Mouse (Mus musculus) lung, embryonic 14.5 days (tissue): ENCODE results near the gene Jmy. TPM values are rescaled to one million over a fixed set of nuclear protein-coding genes. Genes with fewer than 3 reads are reported as not detected.

Experiments used
- ATAC-seq: fragments of 200-750 bp; cut with Nextera tagmentation; 2 replicates; pipeline ENCODE4 v1.8.0; 2017; ENCODE audit warnings: mild to moderate bottlenecking, moderate TSS enrichment, moderate library complexity; ENCODE audit not compliant: insufficient read depth
- DNase-seq: peaks from one replicate; pipeline ENCODE4 v3.0.0-alpha.2; 2015
- H3K27ac ChIP-seq: fragments of 300-500 bp; sonication (generic); 2 replicates; pipeline ENCODE4 v1.5.1; 2014; ENCODE audit warnings: low read depth, mild to moderate bottlenecking, moderate library complexity
- H3K27me3 ChIP-seq: fragments of 300-500 bp; sonication (generic); 2 replicates; pipeline ENCODE4 v1.6.1; 2014; ENCODE audit warnings: low read length, control low read depth; ENCODE audit not compliant: insufficient read depth
- H3K36me3 ChIP-seq: fragments of 300-500 bp; sonication (generic); 2 replicates; pipeline ENCODE4 v1.6.1; 2014; ENCODE audit warnings: control low read depth; ENCODE audit not compliant: insufficient read depth
- H3K4me1 ChIP-seq: fragments of 300-500 bp; sonication (generic); 2 replicates; pipeline ENCODE4 v1.6.1; 2014; ENCODE audit warnings: antibody characterized with exemption, control low read depth; ENCODE audit not compliant: insufficient read depth
- H3K4me2 ChIP-seq: fragments of 300-500 bp; sonication (generic); 2 replicates; pipeline ENCODE4 v1.6.1; 2014; ENCODE audit warnings: mild to moderate bottlenecking
- H3K4me3 ChIP-seq: fragments of 300-500 bp; sonication (generic); 2 replicates; pipeline ENCODE4 v1.5.1; 2014; ENCODE audit warnings: low read depth, low read length
- H3K9ac ChIP-seq: fragments of 300-500 bp; sonication (generic); 2 replicates; pipeline ENCODE4 v1.6.1; 2014
- H3K9me3 ChIP-seq: fragments of 300-500 bp; sonication (generic); 2 replicates; pipeline ENCODE4 v1.6.1; 2016; ENCODE audit warnings: low read depth, low read length, control low read depth
- CTCF ChIP-seq: IDR thresholded peaks from 2 replicates; pipeline ENCODE4 v1.5.1; 2016; ENCODE audit warnings: antibody characterized with exemption, low read depth
- WGBS: fragments of 180-500 bp; shearing (Covaris S2); extraction: QIAGEN DNeasy Blood & Tissue Kit; methylation state at CpG from one replicate; pipeline ENCODE4 v1.1.7; 2014; 5-methylcytosine and 5-hydroxymethylcytosine counted together
- polyA plus RNA-seq: library from polyadenylated mRNA; unstranded; fragments of >200 nt; fragmentation: Nextera tagmentation; extraction: Ambion mirVana; gene quantifications from 2 replicates; pipeline ENCODE4 v1.2.1, GENCODE M21; 2014

Gene Jmy
- polyA plus RNA-seq, 1 experiment from 2014 or later: 7.9 TPM

- H3K4me2 ChIP-seq: peak overlapping the region; percentile 94
- 0 out of 2 replicates have a peak, but pooled peaks cover 4% of the 10 kb centered on the region for H3K36me3 ChIP-seq
- no peaks in the 10 kb centered on the region; the same call in 1 of the 2 replicates for H3K4me1 ChIP-seq
- H3K9ac ChIP-seq: peak overlapping the region; percentile 16; the same call in 1 of the 2 replicates
- H3K9me3 ChIP-seq: no peaks in the 10 kb centered on the region
- H3K27ac ChIP-seq: no peak overlapping the region
- H3K4me3 ChIP-seq: peak overlapping the region; percentile 96
- ATAC-seq: no peak
- DNase-seq: no peak
- TF ChIP-seq CTCF: no peak
- WGBS: 10% methylated on average over 1 of the region's 1 CpGs
- no peaks in the 10 kb centered on the region for H3K27me3 ChIP-seq
These were observed 2.6 kb downstream of the Jmy start for GRCm38 (mm10) chr13:93496977-93497376.

DNA sequence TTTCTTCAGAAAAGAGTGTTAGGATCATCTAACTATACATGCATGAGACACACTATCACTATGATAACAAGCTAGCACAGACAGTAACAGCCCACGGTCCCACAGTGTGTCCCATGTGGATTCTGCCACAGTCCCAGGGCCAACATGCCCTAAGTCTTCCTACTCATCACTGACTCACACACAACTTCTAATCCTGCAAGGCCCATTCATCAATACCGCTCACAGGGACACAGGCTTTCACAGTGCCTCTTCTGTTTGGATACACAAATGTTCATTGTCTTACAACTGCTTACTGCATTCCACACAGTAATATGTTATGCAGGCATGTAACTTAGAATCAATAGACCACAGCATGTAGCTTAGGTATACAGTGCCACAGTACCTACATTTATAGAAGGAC is 11.1 kb downstream of the Jmy start:
- no peak for DNase-seq
- Histone ChIP-seq H3K4me2 (no peak overlapping the region), H3K9me3 (no peaks in the 10 kb centered on the region), H3K27ac (no peak overlapping the region), H3K4me1 (no peaks in the 10 kb centered on the region), H3K4me3 (no peak overlapping the region), H3K27me3 (no peaks in the 10 kb centered on the region), H3K36me3 (0 out of 2 replicates have a peak, but pooled peaks cover 8% of the 10 kb centered on the region), H3K9ac (no peak overlapping the region)
- no peak for ATAC-seq
- TF ChIP-seq CTCF: no peak
- WGBS: 75% methylated on average over 2 of the region's 2 CpGs

DNA sequence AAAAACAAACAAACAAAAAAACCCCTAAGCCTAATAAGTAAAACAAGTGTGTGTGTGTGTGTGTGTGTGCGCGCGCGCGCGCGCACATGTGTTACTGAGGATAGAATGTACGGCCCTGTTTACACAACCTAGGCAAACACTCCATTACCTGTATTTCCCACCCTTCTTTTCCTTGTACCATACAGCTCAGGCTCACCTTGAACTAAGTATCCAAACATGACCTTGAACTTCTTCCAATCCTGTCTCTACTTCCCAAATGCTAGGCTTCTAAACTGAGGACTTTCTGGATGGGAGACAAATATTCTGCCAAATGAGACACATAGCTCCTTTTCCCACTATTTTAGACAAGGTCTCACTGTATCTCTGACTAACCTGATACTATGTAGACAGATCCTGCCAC is 11.9 kb downstream of the Jmy start:
- ATAC-seq: no peak
- no peaks in the 10 kb centered on the region for H3K4me1 ChIP-seq
- 84% methylated on average over 8 of the region's 8 CpGs for WGBS
- no peaks in the 10 kb centered on the region for H3K27me3 ChIP-seq
- H3K9ac ChIP-seq: no peak overlapping the region
- H3K9me3 ChIP-seq: no peaks in the 10 kb centered on the region
- DNase-seq: no peak
- H3K27ac ChIP-seq: no peak overlapping the region
- 0 out of 2 replicates have a peak, but pooled peaks cover 5% of the 10 kb centered on the region for H3K36me3 ChIP-seq
- TF ChIP-seq CTCF: no peak
- no peak overlapping the region for H3K4me3 ChIP-seq
- H3K4me2 ChIP-seq: no peak overlapping the region

DNA sequence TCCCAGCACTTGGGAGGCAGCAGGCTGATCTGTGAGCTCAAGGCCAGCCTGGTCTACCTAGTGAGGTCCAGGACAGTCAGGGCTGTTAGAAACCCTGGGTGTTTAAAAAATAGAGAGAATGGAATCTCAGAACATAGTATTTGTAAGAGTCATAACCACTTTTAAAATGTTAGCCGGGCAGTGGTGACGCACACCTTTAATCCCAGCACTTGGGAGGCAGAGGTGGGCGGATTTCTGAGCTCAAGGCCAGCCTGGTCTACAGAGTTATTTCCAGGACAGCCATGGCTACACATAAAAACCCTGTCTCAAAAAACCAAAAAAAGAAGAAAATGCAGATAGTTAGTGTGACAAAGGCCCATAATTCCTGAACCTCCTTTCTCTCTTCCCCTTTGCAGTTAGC is 15.3 kb downstream of the Jmy start:
- no peak overlapping the region for H3K4me2 ChIP-seq
- DNase-seq (no peak), ATAC-seq (no peak)
- H3K27ac ChIP-seq: no peak overlapping the region
- TF ChIP-seq CTCF: no peak
- H3K9me3 ChIP-seq: no peaks in the 10 kb centered on the region
- WGBS: 91% methylated on average over 3 of the region's 3 CpGs
- H3K36me3 ChIP-seq: no peaks in the 10 kb centered on the region
- H3K4me3 ChIP-seq: no peak overlapping the region
- H3K9ac ChIP-seq: no peak overlapping the region
- H3K27me3 ChIP-seq: no peaks in the 10 kb centered on the region
- no peaks in the 10 kb centered on the region for H3K4me1 ChIP-seq

DNA sequence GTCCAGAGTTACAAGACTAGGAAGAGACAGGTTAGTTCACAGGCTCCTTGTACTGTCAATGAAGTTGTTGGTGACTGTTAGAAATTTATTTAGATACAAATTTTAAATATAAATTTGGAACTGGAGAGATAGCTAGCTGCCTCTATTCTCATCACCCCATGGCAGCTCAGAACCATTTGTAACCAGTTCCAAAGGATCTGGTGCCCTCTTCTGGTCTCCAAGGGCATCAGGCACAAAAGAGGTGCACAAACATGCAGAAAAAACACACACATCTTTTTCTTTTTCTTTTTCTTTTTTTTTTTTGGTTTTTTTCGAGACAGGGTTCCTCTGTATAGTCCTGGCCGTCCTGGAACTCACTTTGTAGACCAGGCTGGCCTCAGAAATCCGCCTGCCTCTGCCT is 18.5 kb downstream of the Jmy start:
- no peak for DNase-seq
- H3K4me2 ChIP-seq: no peak overlapping the region
- no peak overlapping the region for H3K9ac ChIP-seq
- H3K27ac ChIP-seq: no peak overlapping the region
- no peaks in the 10 kb centered on the region for H3K9me3 ChIP-seq
- no peak for ATAC-seq
- TF ChIP-seq CTCF: no peak
- H3K4me3 ChIP-seq: no peak overlapping the region
- H3K27me3 ChIP-seq: no peaks in the 10 kb centered on the region
- no peaks in the 10 kb centered on the region for H3K36me3 ChIP-seq
- no peaks in the 10 kb centered on the region for H3K4me1 ChIP-seq
- 90% methylated on average over 3 of the region's 3 CpGs for whole genome bisulfite sequencing

DNA sequence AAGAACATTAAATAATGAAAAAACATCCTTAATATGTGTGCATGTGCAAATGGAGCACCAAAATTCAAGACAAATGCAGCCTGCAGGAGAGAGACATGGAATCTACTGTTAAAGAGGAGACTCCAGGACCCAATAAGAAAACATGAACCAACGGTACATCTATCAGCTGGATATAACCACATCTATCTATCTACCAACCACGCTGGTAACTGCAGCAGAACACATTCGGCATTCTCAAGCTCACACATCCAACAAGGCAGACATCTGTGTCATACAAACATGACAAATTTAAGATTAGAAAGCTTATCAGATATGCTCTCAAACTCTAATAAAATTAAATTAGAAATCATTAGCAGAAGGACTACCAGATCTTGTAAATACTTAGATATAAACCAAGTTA is 21.3 kb downstream of the Jmy start:
- Histone ChIP-seq H3K4me2 (no peak overlapping the region), H3K9ac (no peak overlapping the region), H3K27me3 (no peaks in the 10 kb centered on the region), H3K4me3 (no peak overlapping the region), H3K9me3 (no peaks in the 10 kb centered on the region), H3K4me1 (no peaks in the 10 kb centered on the region), H3K27ac (no peak overlapping the region), H3K36me3 (no peaks in the 10 kb centered on the region)
- no peak for TF ChIP-seq CTCF
- no peak for DNase-seq
- ATAC-seq: no peak
- 88% methylated on average over 3 of the region's 3 CpGs for WGBS

DNA sequence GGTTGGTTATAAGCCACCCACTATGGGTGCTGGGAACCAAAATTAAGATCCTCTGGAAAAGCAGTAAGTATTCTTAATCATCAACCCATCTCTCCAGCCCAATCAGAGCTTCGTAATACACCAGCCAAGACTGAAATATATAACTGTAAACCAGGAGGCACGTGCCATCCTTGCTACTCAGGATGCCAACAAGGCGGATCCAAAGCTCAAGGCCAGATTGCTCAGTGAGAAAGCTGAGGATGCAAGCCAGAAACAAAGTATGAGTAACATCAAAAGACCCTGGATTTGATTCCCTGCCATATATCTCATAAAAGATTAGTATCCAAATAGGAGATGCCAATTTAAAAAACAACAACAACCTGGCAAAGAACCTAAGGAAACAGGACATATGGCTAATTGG is 31.3 kb downstream of the Jmy start:
- peaks cover 25% of the 10 kb centered on the region for H3K36me3 ChIP-seq
- H3K9ac ChIP-seq: no peak overlapping the region
- no peak for TF ChIP-seq CTCF
- no peaks in the 10 kb centered on the region for H3K9me3 ChIP-seq
- WGBS: 91% methylated on average over 3 of the region's 3 CpGs
- H3K27ac ChIP-seq: no peak overlapping the region
- H3K4me2 ChIP-seq: no peak overlapping the region
- no peaks in the 10 kb centered on the region for H3K4me1 ChIP-seq
- ATAC-seq (no peak), DNase-seq (no peak)
- no peak overlapping the region for H3K4me3 ChIP-seq
- no peaks in the 10 kb centered on the region for H3K27me3 ChIP-seq

DNA sequence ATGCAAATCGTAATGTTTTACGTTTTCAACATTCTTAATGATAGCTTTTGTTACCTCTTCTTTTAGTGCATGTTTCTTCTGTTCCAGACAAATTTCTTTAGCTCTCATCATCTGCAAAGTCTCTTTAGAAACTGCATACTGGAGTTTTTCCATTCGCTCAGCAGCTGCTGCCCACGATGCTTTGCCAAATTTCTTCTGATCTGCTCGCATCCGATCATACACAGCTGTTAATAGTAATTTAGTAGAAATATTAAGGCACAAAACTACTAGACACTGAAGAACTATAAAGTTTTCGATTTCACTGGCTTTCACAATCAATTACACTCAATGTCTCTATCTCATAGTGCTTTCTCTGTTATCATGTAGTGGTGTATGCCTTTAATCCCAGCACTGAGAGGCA is 40.0 kb downstream of the Jmy start:
- Histone ChIP-seq H3K4me1 (no peaks in the 10 kb centered on the region), H3K4me3 (no peak overlapping the region), H3K36me3 (peaks cover 39% of the 10 kb centered on the region; the same call in 1 of the 2 replicates), H3K27ac (no peak overlapping the region), H3K4me2 (no peak overlapping the region), H3K9me3 (no peaks in the 10 kb centered on the region), H3K9ac (no peak overlapping the region), H3K27me3 (no peaks in the 10 kb centered on the region)
- DNase-seq (peak; percentile 16), ATAC-seq (no peak)
- TF ChIP-seq CTCF: no peak
- WGBS: 87% methylated on average over 7 of the region's 7 CpGs
